Mouse (Mus musculus) ES-E14 (cell line): ENCODE measurements around the gene Higd1c.

ENCODE experiments used
- CHD2 ChIP-seq: IDR thresholded peaks from 2 replicates; pipeline ENCODE4 v1.6.1; 2014; ENCODE audit warnings: mild to moderate bottlenecking, low read depth, low read length, inconsistent platforms
- MAFK ChIP-seq: IDR thresholded peaks from 2 replicates; pipeline ENCODE4 v1.6.1; 2014; ENCODE audit warnings: mild to moderate bottlenecking, low read depth, low read length, inconsistent platforms; ENCODE audit not compliant: insufficient read depth
- ZC3H11A ChIP-seq: IDR thresholded peaks from 2 replicates; pipeline ENCODE4 v1.6.1; 2012; ENCODE audit warnings: low read depth, mild to moderate bottlenecking, inconsistent platforms, low read length, borderline replicate concordance

- TF ChIP-seq MAFK: no peak
- TF ChIP-seq ZC3H11A: no peak
- no peak for TF ChIP-seq CHD2
These were observed 50.6 kb downstream of the Higd1c start for GRCm38 (mm10) chr15:100414942-100415341.
